Mouse (Mus musculus) neural tube, embryonic 12.5 days (tissue): ENCODE data around the gene Fam3a. TPM values are rescaled to one million over a fixed set of nuclear protein-coding genes. Genes with fewer than 3 reads are reported as not detected.
"Not testable (repeated sequence)": the region's sequence is repeated elsewhere in the genome, so short reads cannot be mapped to it uniquely, and the experiment has no call there.

Source experiments
- ATAC-seq: fragments of 200-750 bp; cut with Nextera tagmentation; 2 replicates; pipeline ENCODE4 v1.8.0; 2017; ENCODE audit warnings: low read depth, mild to moderate bottlenecking, moderate TSS enrichment, moderate library complexity; ENCODE audit not compliant: low FRiP score
- H3K27ac ChIP-seq: fragments of 300-500 bp; sonication (generic); 2 replicates; pipeline ENCODE4 v1.5.1; 2016
- H3K27me3 ChIP-seq: fragments of 300-500 bp; sonication (generic); replicated peaks from 2 replicates; pipeline ENCODE4 v1.6.1; 2016; ENCODE audit warnings: mild to moderate bottlenecking
- H3K36me3 ChIP-seq: fragments of 300-500 bp; sonication (generic); 2 replicates; pipeline ENCODE4 v1.6.1; 2016; ENCODE audit warnings: mild to moderate bottlenecking
- H3K4me1 ChIP-seq: fragments of 300-500 bp; sonication (generic); 2 replicates; pipeline ENCODE4 v1.6.1; 2016
- H3K4me2 ChIP-seq: fragments of 300-500 bp; sonication (generic); replicated peaks from 2 replicates; pipeline ENCODE4 v1.6.1; 2016; ENCODE audit warnings: mild to moderate bottlenecking
- H3K4me3 ChIP-seq: fragments of 300-500 bp; sonication (generic); 2 replicates; pipeline ENCODE4 v1.5.1; 2016
- H3K9ac ChIP-seq: fragments of 300-500 bp; sonication (generic); 2 replicates; pipeline ENCODE4 v1.6.1; 2016; ENCODE audit warnings: mild to moderate bottlenecking
- H3K9me3 ChIP-seq: fragments of 300-500 bp; sonication (generic); 2 replicates; pipeline ENCODE4 v1.6.1; 2016; ENCODE audit warnings: mild to moderate bottlenecking
- WGBS: fragments of 180-500 bp; shearing (Covaris S2); methylation state at CpG from one replicate; pipeline ENCODE4 v1.1.7; 2016; 5-methylcytosine and 5-hydroxymethylcytosine counted together
- polyA plus RNA-seq: library from polyadenylated mRNA; unstranded; fragments of >200 nt; fragmentation: Nextera tagmentation; extraction: Ambion mirVana; gene quantifications from 2 replicates; pipeline ENCODE4 v1.2.1, GENCODE M21; 2016

Gene Fam3a
- polyA plus RNA-seq, 1 experiment from 2014 or later, result 31.5 TPM

DNA sequence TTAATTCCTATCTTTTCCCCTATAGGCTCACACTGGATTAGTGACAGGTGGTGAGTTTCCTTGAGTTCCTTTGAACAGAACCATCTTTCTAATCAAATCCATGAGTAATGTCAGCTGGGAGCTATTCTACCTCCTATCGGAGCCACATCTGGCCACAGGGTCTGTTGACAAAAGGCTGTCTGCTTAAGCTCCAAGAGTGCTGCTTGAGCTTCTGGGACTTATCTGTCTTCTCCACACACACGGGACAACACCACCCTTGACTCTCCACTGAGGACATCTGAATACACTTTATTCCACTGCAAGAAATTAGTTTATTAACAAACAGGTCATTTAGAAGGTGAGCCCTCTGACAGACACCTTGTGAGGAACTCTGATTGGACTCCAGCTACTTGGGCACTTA is 8.6 kb downstream of the Fam3a start:
- Histone ChIP-seq H3K4me3 (no peak overlapping the region), H3K4me1 (no peaks in the 10 kb centered on the region), H3K27me3 (no peaks in the 10 kb centered on the region), H3K36me3 (peaks cover 6% of the 10 kb centered on the region), H3K27ac (no peak overlapping the region), H3K4me2 (no peak overlapping the region), H3K9ac (no peak overlapping the region), H3K9me3 (no peaks in the 10 kb centered on the region)
- WGBS, result 81% methylated on average over 2 of the region's 2 CpGs
- ATAC-seq, result no peak

DNA sequence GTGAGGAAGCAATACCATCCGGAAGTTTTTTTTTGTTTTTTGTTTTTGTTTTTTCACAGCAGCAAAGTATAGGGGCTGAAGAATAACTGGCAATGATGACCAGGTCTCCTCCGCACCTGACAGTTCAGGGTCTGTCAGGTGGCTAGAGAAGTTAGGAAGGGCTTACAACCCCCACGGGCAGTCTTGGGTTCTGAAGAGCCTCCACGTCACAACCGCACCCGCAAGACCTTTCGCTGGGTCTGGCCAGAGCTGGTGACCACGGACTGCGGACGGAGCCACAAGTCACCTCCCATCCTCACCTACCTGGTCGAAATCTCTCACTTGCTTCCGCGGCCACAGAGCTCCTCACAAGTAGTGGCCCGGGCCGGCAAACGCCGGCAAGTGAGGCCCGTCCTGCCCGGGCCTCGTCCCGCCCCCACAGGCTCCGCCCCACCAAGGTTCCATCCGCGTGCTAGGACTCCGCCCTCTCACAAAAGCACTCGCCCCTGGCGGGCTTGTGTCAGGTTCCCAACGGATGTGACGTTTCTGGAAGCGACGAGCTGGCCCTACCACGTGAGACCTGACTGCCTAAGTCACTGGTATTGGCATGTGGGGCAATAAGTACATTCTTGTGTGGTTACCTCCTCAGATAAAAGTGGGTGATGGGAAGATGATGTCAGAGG is 20.1 kb downstream of the Fam3a start, which contains the start of the genes Ubl4a and Slc10a3:
TSS of gene Ubl4a (minus strand) at position 331 of the 662 bp plus-strand sequence.
TSS of gene Slc10a3 (minus strand) at position 462 of the 662 bp plus-strand sequence.
- Histone ChIP-seq H3K4me3 (peak within 1 kb of the TSS; percentile 41), H3K4me1 (no peaks in the 10 kb centered on the region), H3K36me3 (no peaks in the 10 kb centered on the region), H3K9me3 (no peaks in the 10 kb centered on the region), H3K4me2 (peak within 1 kb of the TSS; percentile 60), H3K27me3 (no peaks in the 10 kb centered on the region), H3K27ac (no peak within 1 kb of the TSS), H3K9ac (peak within 1 kb of the TSS; percentile 57; the same call in 1 of the 2 replicates)
- WGBS, result 18% methylated on average over 32 of the region's 32 CpGs
- peak; percentile 89 for ATAC-seq

- H3K4me3 ChIP-seq, result peak overlapping the region; percentile 54
- peak overlapping the region; percentile 64 for H3K4me2 ChIP-seq
- 21% methylated on average over 46 of the region's 49 CpGs for WGBS
- peak; percentile 67 for ATAC-seq
- H3K36me3 ChIP-seq, result no peaks in the 10 kb centered on the region
- H3K9me3 ChIP-seq, result no peaks in the 10 kb centered on the region
- H3K9ac ChIP-seq, result peak overlapping the region; percentile 73
- no peaks in the 10 kb centered on the region; the same call in 1 of the 2 replicates for H3K4me1 ChIP-seq
- H3K27ac ChIP-seq, result no peak overlapping the region
- no peaks in the 10 kb centered on the region for H3K27me3 ChIP-seq
Observed at GRCm38 (mm10) chrX:74368209-74368909, 24.7 kb downstream of the Fam3a start.

DNA sequence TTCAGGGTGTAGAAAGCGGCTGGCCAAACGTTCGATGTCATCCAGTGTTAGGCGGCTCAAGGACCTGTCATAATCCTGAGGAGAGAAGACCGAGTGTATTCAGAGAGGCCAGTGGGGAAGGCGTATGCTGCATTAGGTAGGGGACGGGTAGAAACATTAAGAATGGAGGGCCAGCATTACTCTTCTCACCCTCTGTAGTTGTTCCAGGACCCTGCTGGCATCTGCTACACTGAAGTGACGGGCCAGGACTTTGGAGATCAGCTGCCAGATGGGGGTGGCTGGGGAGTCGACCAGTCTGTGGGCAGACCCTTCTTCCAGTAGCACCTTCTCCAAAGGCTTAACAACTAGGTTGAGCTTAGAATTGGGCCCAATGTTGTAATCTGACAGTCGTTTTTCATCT is 25.6 kb downstream of the Fam3a start:
- H3K27ac ChIP-seq, result no peak overlapping the region
- H3K9ac ChIP-seq, result peak overlapping the region; percentile 73
- H3K4me3 ChIP-seq, result peak overlapping the region; percentile 54
- no peaks in the 10 kb centered on the region for H3K27me3 ChIP-seq
- no peaks in the 10 kb centered on the region for H3K36me3 ChIP-seq
- no peaks in the 10 kb centered on the region; the same call in 1 of the 2 replicates for H3K4me1 ChIP-seq
- 74% methylated on average over 10 of the region's 10 CpGs for WGBS
- H3K4me2 ChIP-seq, result peak overlapping the region; percentile 64
- no peak for ATAC-seq
- no peaks in the 10 kb centered on the region for H3K9me3 ChIP-seq

- H3K4me1 ChIP-seq, result no peaks in the 10 kb centered on the region
- H3K9me3 ChIP-seq, result no peaks in the 10 kb centered on the region
- ATAC-seq, result no peak
- no peaks in the 10 kb centered on the region for H3K36me3 ChIP-seq
- no peak overlapping the region for H3K9ac ChIP-seq
- no peak overlapping the region for H3K4me2 ChIP-seq
- no peaks in the 10 kb centered on the region for H3K27me3 ChIP-seq
- H3K27ac ChIP-seq, result no peak overlapping the region
- H3K4me3 ChIP-seq, result no peak overlapping the region
- 53% methylated on average over 11 of the region's 11 CpGs for WGBS
Observed at GRCm38 (mm10) chrX:74359171-74359570, 33.9 kb downstream of the Fam3a start.

DNA sequence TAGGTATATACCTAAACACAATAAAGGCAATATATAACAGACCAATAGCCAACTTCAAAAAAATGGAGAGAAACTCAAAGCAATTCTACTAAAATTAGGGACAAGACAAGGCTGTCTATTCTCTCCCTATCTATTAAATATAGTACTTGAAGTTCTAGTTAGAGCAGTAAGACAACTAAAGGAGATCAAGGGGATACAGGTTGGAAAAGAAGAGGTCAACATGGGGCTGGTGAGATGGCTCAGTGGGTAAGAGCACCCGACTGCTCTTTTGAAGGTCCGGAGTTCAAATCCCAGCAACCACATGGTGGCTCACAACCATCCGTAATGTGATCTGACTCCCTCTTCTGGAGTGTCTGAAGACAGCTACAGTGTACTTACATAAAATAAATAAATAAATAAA is 36.0 kb downstream of the Fam3a start:
- not testable (repeated sequence) for ATAC-seq, H3K4me1 ChIP-seq, H3K9ac ChIP-seq, H3K36me3 ChIP-seq, H3K4me2 ChIP-seq, H3K9me3 ChIP-seq, H3K27ac ChIP-seq, H3K27me3 ChIP-seq, H3K4me3 ChIP-seq
- WGBS, result 90% methylated on average over 3 of the region's 3 CpGs

- H3K27me3 ChIP-seq, result no peaks in the 10 kb centered on the region
- H3K4me1 ChIP-seq, result no peaks in the 10 kb centered on the region
- 18% methylated on average over 13 of the region's 22 CpGs for WGBS
- peak within 1 kb of the TSS; percentile 63 for H3K4me2 ChIP-seq
- ATAC-seq, result peak; percentile 80
- H3K9me3 ChIP-seq, result no peaks in the 10 kb centered on the region
- H3K27ac ChIP-seq, result no peak within 1 kb of the TSS
- H3K9ac ChIP-seq, result peak within 1 kb of the TSS; percentile 55
- H3K4me3 ChIP-seq, result peak within 1 kb of the TSS; percentile 39
- H3K36me3 ChIP-seq, result no peaks in the 10 kb centered on the region
Observed at GRCm38 (mm10) chrX:74353467-74353770, 39.7 kb downstream of the Fam3a start, which contains the start of gene Lage3. Gene Lage3 (minus strand): TSS chrX:74353618.

- Histone ChIP-seq H3K4me2 (peak overlapping the region; percentile 63), H3K36me3 (no peaks in the 10 kb centered on the region), H3K4me3 (peak overlapping the region; percentile 39), H3K4me1 (no peaks in the 10 kb centered on the region), H3K9ac (peak overlapping the region; percentile 55), H3K27me3 (no peaks in the 10 kb centered on the region), H3K9me3 (no peaks in the 10 kb centered on the region), H3K27ac (no peak overlapping the region)
- WGBS, result 27% methylated on average over 13 of the region's 13 CpGs
- ATAC-seq, result peak; percentile 66
Observed at GRCm38 (mm10) chrX:74352645-74353466, 40.2 kb downstream of the Fam3a start.

Other genes with a start within 250 kb of the Fam3a start
- gene Tex28, start 225.4 kb downstream of the Fam3a start, polyA plus RNA-seq, result not detected in 2 replicates
- gene Tktl1, start 216.0 kb downstream of the Fam3a start, polyA plus RNA-seq, result 0.10 TPM in 1 of 2 replicates, not detected in the other
- 158 and 170 TPM in 2 replicates for gene Flna, start 143.5 kb downstream of the Fam3a start, polyA plus RNA-seq
- gene Emd, start 138.6 kb downstream of the Fam3a start, polyA plus RNA-seq, result 16.5 and 18.2 TPM in 2 replicates
- 527 and 575 TPM in 2 replicates for gene Rpl10, start 122.5 kb downstream of the Fam3a start, polyA plus RNA-seq
- 86.7 and 93.3 TPM in 2 replicates for gene Taz, start 111.4 kb downstream of the Fam3a start, polyA plus RNA-seq
- gene Dnase1l1, start 110.9 kb downstream of the Fam3a start, polyA plus RNA-seq, result 3.9 and 5.7 TPM in 2 replicates
- gene Atp6ap1, start 96.2 kb downstream of the Fam3a start, polyA plus RNA-seq, result 151 and 161 TPM in 2 replicates
- gene Gdi1, start 88.3 kb downstream of the Fam3a start, polyA plus RNA-seq, result 706 and 748 TPM in 2 replicates
- 54.5 and 64.5 TPM in 2 replicates for gene Fam50a, start 80.2 kb downstream of the Fam3a start, polyA plus RNA-seq
- 47.0 and 54.6 TPM in 2 replicates for gene Plxna3, start 64.2 kb downstream of the Fam3a start, polyA plus RNA-seq
- gene Lage3, start 39.7 kb downstream of the Fam3a start, polyA plus RNA-seq, result 83.2 and 89.6 TPM in 2 replicates
- gene Ubl4a, start 20.1 kb downstream of the Fam3a start, polyA plus RNA-seq, result 61.1 and 63.7 TPM in 2 replicates
- 8.3 and 8.4 TPM in 2 replicates for gene Slc10a3, start 19.9 kb downstream of the Fam3a start, polyA plus RNA-seq
- 19.9 and 21.2 TPM in 2 replicates for gene Ikbkg, start within 50 bp of the Fam3a start, polyA plus RNA-seq
- 47.6 and 57.4 TPM in 2 replicates for gene G6pdx, start 35.9 kb upstream of the Fam3a start, polyA plus RNA-seq
- gene Gm6880, start 88.1 kb upstream of the Fam3a start, polyA plus RNA-seq, result not detected in 2 replicates
- not detected in 2 replicates for gene Olfr1326-ps1, start 181.6 kb upstream of the Fam3a start, polyA plus RNA-seq
- gene Olfr1325, start 199.4 kb upstream of the Fam3a start, polyA plus RNA-seq, result not detected in 2 replicates